Mouse (Mus musculus) ES-E14 (cell line): ENCODE results near the gene Sdsl. TPM values are rescaled to one million over a fixed set of nuclear protein-coding genes. Genes with fewer than 3 reads are reported as not detected.

Experiments
- DNase-seq: peaks from one replicate; pipeline ENCODE4 v3.0.0-alpha.2; 2013; ENCODE audit warnings: low read depth, low spot score
- H3K27ac ChIP-seq: 2 replicates; pipeline ENCODE4 v1.5.1; 2012; ENCODE audit warnings: low read depth, mild to moderate bottlenecking, low read length, moderate library complexity, mixed read lengths; ENCODE audit not compliant: poor library complexity, insufficient read depth, severe bottlenecking
- H3K36me3 ChIP-seq: 2 replicates; pipeline ENCODE4 v1.6.1; 2012; ENCODE audit warnings: mild to moderate bottlenecking, low read length, moderate library complexity, mixed read lengths; ENCODE audit not compliant: control insufficient read depth, poor library complexity, insufficient read depth, severe bottlenecking
- H3K4me1 ChIP-seq, 2 experiments: fragments of 150-350 bp in 1 of 2; sonication (generic) in 1 of 2; 2 replicates each; pipeline ENCODE4 v1.6.1; 2012; ENCODE audit warnings: low read length in 2 of 2, mild to moderate bottlenecking in 1 of 2, mixed read lengths in 1 of 2; ENCODE audit not compliant: control insufficient read depth in 2 of 2, insufficient read depth in 2 of 2, poor library complexity in 1 of 2
- H3K4me3 ChIP-seq, 2 experiments: fragments of 150-350 bp in 1 of 2; sonication (generic) in 1 of 2; 2 replicates each; pipeline ENCODE4 v1.5.1; 2012; ENCODE audit warnings: low read length in 2 of 2, low read depth in 1 of 2, mild to moderate bottlenecking in 1 of 2, mixed read lengths in 1 of 2; ENCODE audit not compliant: insufficient read depth in 1 of 2, poor library complexity in 1 of 2, severe bottlenecking in 1 of 2
- H3K9ac ChIP-seq: 2 replicates; pipeline ENCODE4 v1.6.1; 2012; ENCODE audit warnings: low read depth, mild to moderate bottlenecking, low read length, mixed read lengths; ENCODE audit not compliant: poor library complexity, insufficient read depth, severe bottlenecking
- H3K9me3 ChIP-seq: fragments of 150-350 bp; sonication (generic); 2 replicates; pipeline ENCODE4 v1.6.1; 2012; ENCODE audit warnings: low read depth, mild to moderate bottlenecking, low read length; ENCODE audit not compliant: control insufficient read depth, insufficient read depth
- CHD2 ChIP-seq: IDR thresholded peaks from 2 replicates; pipeline ENCODE4 v1.6.1; 2014; ENCODE audit warnings: mild to moderate bottlenecking, low read depth, low read length, inconsistent platforms
- HCFC1 ChIP-seq: IDR thresholded peaks from 2 replicates; pipeline ENCODE4 v1.6.1; 2012; ENCODE audit warnings: low read length, inconsistent platforms, borderline replicate concordance; ENCODE audit not compliant: insufficient read depth
- MAFK ChIP-seq: IDR thresholded peaks from 2 replicates; pipeline ENCODE4 v1.6.1; 2014; ENCODE audit warnings: mild to moderate bottlenecking, low read depth, low read length, inconsistent platforms; ENCODE audit not compliant: insufficient read depth
- ZC3H11A ChIP-seq: IDR thresholded peaks from 2 replicates; pipeline ENCODE4 v1.6.1; 2012; ENCODE audit warnings: low read depth, mild to moderate bottlenecking, inconsistent platforms, low read length, borderline replicate concordance
- ZNF384 ChIP-seq: IDR thresholded peaks from 2 replicates; pipeline ENCODE4 v1.6.1; 2012; ENCODE audit warnings: low read depth, low read length, inconsistent platforms
- in situ Hi-C, 2 experiments: fragments of 600-800 bp; cut with MboI; formaldehyde crosslinking; loops; one replicate each; pipeline ENCODE4 v1.15.1; 2025; ENCODE audit warnings: low sequenced_read_pairs in 2 of 2, inconsistent platforms in 1 of 2; ENCODE audit not compliant: unreplicated experiment in 2 of 2
- total RNA-seq: library from RNA; depleted of rRNA; stranded (reverse); fragments of 300-350 nt; gene quantifications from 2 replicates; pipeline ENCODE4 v1.2.3, GENCODE M21; 2012

Sdsl gene
- total RNA-seq, 1 experiment, result 0.67 TPM

DNA sequence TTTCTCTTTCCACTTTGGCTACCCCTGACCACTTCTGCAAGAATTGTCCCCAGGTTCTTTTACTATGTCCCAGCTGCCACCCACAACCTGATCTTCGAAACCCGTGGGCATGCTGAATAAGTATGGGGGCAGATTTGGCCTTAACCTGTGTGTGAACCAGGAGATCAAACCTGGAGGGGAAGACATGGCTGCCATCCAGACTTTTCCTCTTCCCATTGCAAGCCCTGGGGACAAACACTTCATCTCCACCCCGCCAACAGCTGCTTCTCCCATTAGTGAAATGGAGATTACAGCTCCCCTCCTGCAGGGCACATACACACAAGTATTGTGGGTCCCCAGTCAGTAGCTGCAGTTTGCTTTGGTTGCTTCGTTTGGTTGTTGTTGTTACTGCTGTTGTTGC, 34.7 kb upstream of the Sdsl start:
- no peaks in the 10 kb centered on the region for H3K36me3 ChIP-seq
- no peaks in the 10 kb centered on the region for H3K9me3 ChIP-seq
- H3K9ac ChIP-seq, result no peak overlapping the region
- H3K27ac ChIP-seq, result no peak overlapping the region
- in situ Hi-C loops, result no loop called here
- peaks cover 7 to 9% of the 10 kb centered on the region in 2 experiments; a peak in 2 of 4 replicates for H3K4me1 ChIP-seq
- TF ChIP-seq CHD2 (no peak), HCFC1 (no peak), ZC3H11A (no peak), MAFK (no peak), ZNF384 (no peak)
- no peak overlapping the region for H3K4me3 ChIP-seq
- DNase-seq, result no peak

DNA sequence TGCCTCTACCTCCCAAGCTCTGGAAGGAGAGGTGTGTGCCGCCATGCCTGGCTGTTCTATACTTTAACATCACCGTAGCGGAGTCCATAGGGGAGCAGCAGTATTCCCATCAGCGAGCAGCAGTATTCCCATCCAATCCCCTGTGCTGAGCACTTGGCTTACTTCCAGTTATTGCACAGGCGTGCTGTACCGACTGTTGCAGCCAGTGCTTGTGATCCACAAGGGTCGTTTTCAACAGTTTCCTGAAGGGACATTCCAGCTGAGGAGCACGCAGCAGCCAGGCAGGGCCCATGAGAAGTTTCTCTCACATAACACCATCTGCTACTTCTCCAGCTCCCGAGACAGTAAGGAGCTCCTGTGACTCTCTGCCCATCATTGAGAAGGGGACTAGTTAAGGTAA, 33.9 kb upstream of the Sdsl start:
- Histone ChIP-seq H3K9ac (no peak overlapping the region), H3K36me3 (no peaks in the 10 kb centered on the region), H3K4me1 (peaks cover 3 to 4% of the 10 kb centered on the region in 2 experiments; a peak in 2 of 4 replicates), H3K9me3 (no peaks in the 10 kb centered on the region), H3K4me3 (no peak overlapping the region), H3K27ac (no peak overlapping the region)
- in situ Hi-C loops, result no loop called here
- no peak for DNase-seq
- TF ChIP-seq HCFC1 (no peak), MAFK (no peak), CHD2 (no peak), ZNF384 (no peak), ZC3H11A (no peak)

DNA sequence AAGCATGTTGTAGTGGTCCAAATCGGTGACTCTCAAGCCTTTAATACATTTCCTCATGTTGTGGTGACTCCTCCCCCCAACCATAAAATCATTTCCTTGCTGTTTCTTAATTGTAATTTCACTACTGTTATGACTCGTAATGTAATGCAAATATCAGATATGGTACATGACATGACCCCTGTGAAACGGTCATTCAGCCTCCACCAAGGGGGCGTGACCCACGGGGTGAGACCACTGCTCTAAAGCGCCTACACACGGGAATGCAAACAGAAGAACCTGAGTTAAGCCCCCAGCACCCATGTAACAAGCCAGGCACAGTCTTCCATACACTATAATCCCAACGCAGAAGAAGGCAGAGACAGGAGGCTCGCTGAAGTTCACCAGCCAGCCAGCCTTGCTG, 33.2 kb upstream of the Sdsl start:
- peaks cover 2 to 3% of the 10 kb centered on the region in 2 experiments; a peak in 1 of 4 replicates for H3K4me1 ChIP-seq
- DNase-seq, result no peak
- in situ Hi-C loops, result no loop called here
- peak overlapping the region; percentile 52; the same call in 1 of the 2 replicates for H3K9ac ChIP-seq
- no peak for TF ChIP-seq MAFK
- TF ChIP-seq ZNF384, result no peak
- no peak for TF ChIP-seq CHD2
- no peak for TF ChIP-seq ZC3H11A
- TF ChIP-seq HCFC1, result no peak
- H3K36me3 ChIP-seq, result no peaks in the 10 kb centered on the region
- no peaks in the 10 kb centered on the region for H3K9me3 ChIP-seq
- no peak overlapping the region for H3K27ac ChIP-seq
- H3K4me3 ChIP-seq, result peak overlapping the region; percentile 28 to 30; a peak in 2 of 4 replicates

DNA sequence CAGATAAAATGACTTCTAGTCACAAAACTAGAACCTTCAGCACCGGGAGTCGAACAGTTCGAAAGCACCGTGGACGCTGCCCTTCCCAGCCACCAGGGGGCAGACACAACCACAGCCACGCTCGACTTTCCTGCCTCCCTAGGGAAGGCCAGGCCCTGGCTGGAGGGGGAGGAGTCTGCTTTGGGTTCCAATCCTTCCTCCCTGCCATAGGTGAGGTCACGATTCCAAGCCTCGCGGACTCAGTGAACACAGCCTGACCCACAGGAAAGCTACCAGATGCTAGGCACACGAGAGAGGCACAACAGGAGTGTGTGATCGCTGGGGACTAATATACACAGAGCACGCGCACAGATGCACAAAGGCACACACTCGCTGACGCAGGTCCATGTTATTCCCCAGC, 32.8 kb upstream of the Sdsl start:
- no peaks in the 10 kb centered on the region for H3K9me3 ChIP-seq
- H3K9ac ChIP-seq, result peak overlapping the region; percentile 52; the same call in 1 of the 2 replicates
- TF ChIP-seq ZC3H11A, result peak; percentile 70
- 0 out of 2 replicates have a peak, but pooled peaks have one; percentile 12 for TF ChIP-seq CHD2
- peak; percentile 26; the same call in 1 of the 2 replicates for TF ChIP-seq HCFC1
- peak; percentile 55; the same call in 1 of the 2 replicates for TF ChIP-seq ZNF384
- no peak for TF ChIP-seq MAFK
- H3K36me3 ChIP-seq, result no peaks in the 10 kb centered on the region
- DNase-seq, result peak; percentile 92
- peaks cover under 1 to 2% of the 10 kb centered on the region in 2 experiments; a peak in 1 of 4 replicates for H3K4me1 ChIP-seq
- in situ Hi-C loops, result no loop called here
- peak overlapping the region; percentile 28 to 30; a peak in 2 of 4 replicates for H3K4me3 ChIP-seq
- H3K27ac ChIP-seq, result no peak overlapping the region
